Mouse (Mus musculus) ES-E14 (cell line): ENCODE data around the gene Acoxl.

ENCODE experiments used
- HCFC1 ChIP-seq: IDR thresholded peaks from 2 replicates; pipeline ENCODE4 v1.6.1; 2012; ENCODE audit warnings: low read length, inconsistent platforms, borderline replicate concordance; ENCODE audit not compliant: insufficient read depth
- ZC3H11A ChIP-seq: IDR thresholded peaks from 2 replicates; pipeline ENCODE4 v1.6.1; 2012; ENCODE audit warnings: low read depth, mild to moderate bottlenecking, inconsistent platforms, low read length, borderline replicate concordance

DNA sequence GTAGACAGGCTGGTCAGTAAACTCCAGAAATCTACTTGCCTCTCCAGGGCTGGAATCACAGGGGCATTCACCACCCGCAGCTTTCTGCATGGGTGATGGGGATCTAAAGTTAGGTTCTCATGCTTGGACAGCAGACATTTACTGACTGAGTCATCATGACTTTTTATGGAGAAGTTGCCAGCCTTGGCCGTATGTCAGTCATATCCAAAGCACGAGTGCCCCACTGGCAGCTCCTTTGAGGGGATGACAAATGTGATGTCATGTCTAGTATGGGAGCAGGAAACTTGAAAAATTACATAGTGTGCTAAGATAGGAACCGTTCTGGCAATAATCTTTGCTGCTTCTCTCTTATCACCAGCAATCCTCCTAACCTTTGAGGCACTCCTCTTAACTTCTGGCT is 144.6 kb downstream of the Acoxl start:
- TF ChIP-seq ZC3H11A (no peak), HCFC1 (no peak)
